Mouse (Mus musculus) thymus, postnatal 14 days (tissue): ENCODE measurements around the gene Olfr523.

Experiments used
- DNase-seq: peaks from one replicate; pipeline ENCODE4 v3.0.0; 2021

The Olfr523 gene

GRCm38 (mm10) chr7:140184206-140184605 lies 11.2 kb downstream of the Olfr523 start:
- DNase-seq, result no peak

GRCm38 (mm10) chr7:140186646-140187620 lies 13.9 kb downstream of the Olfr523 start:
- peak; percentile 66 for DNase-seq

GRCm38 (mm10) chr7:140187721-140188390 lies 14.8 kb downstream of the Olfr523 start:
- no peak for DNase-seq

GRCm38 (mm10) chr7:140188391-140189328 lies 15.6 kb downstream of the Olfr523 start:
- no peak for DNase-seq

- DNase-seq, result no peak
Measured at GRCm38 (mm10) chr7:140190435-140190834, 17.4 kb downstream of the Olfr523 start.

- no peak for DNase-seq
Measured at GRCm38 (mm10) chr7:140192445-140192844, 19.4 kb downstream of the Olfr523 start.

GRCm38 (mm10) chr7:140192851-140193250 lies 19.8 kb downstream of the Olfr523 start:
- peak; percentile 18 for DNase-seq

GRCm38 (mm10) chr7:140194031-140194430 lies 21.0 kb downstream of the Olfr523 start:
- DNase-seq, result no peak

- no peak for DNase-seq
Measured at GRCm38 (mm10) chr7:140196002-140196401, 23.0 kb downstream of the Olfr523 start.

GRCm38 (mm10) chr7:140201090-140201489 lies 28.1 kb downstream of the Olfr523 start:
- no peak for DNase-seq

- DNase-seq, result no peak
Measured at GRCm38 (mm10) chr7:140205864-140206263, 32.8 kb downstream of the Olfr523 start, which contains the start of gene Olfr524. TSS of gene Olfr524 (minus strand) at chr7:140205964.

- peak; percentile 21 for DNase-seq
Measured at GRCm38 (mm10) chr7:140206904-140207303, 33.9 kb downstream of the Olfr523 start.

GRCm38 (mm10) chr7:140208153-140208552 lies 35.1 kb downstream of the Olfr523 start:
- DNase-seq, result peak; percentile 23

- DNase-seq, result peak; percentile 56
Measured at GRCm38 (mm10) chr7:140208677-140209076, 35.7 kb downstream of the Olfr523 start.

GRCm38 (mm10) chr7:140213841-140214240 lies 40.8 kb downstream of the Olfr523 start:
- DNase-seq, result peak; percentile 12

- DNase-seq, result no peak
Measured at GRCm38 (mm10) chr7:140217967-140218366, 45.0 kb downstream of the Olfr523 start, which contains the start of gene Cd163l1. TSS of gene Cd163l1 (plus strand) at chr7:140218267.

GRCm38 (mm10) chr7:140219268-140219667 lies 46.3 kb downstream of the Olfr523 start:
- no peak for DNase-seq

- no peak for DNase-seq
Measured at GRCm38 (mm10) chr7:140220375-140220774, 47.4 kb downstream of the Olfr523 start.

- no peak for DNase-seq
Measured at GRCm38 (mm10) chr7:140224209-140224608, 51.2 kb downstream of the Olfr523 start.
